In genomic region chr1:52800340-52800740, GRCm38 (mm10) we compare ENCODE assay signal across 10 mouse cellular contexts. TPM values are rescaled to one million over a fixed set of nuclear protein-coding genes. Genes with fewer than 3 reads are reported as not detected.
DNase-seq lines count a peak whose midpoint lies in the region; ATAC-seq and TF ChIP-seq lines count a peak whose summit lies in the region.
"Had no signal": no experiment of that assay in that cellular context is flagged by ENCODE, and none has a peak within 500 bp of the region (broad histone marks: within the 10 kb centered on the region; RNA-seq: fewer than 3 reads in every experiment).

No protein-coding gene starts in this region.

- no peaks in the 10 kb centered on the region for H3K27me3 ChIP-seq in liver, embryonic 14.5 days (ENCODE audit: control insufficient read depth, insufficient read depth, low read length)
- H3K27me3 ChIP-seq in midbrain, embryonic 13.5 days, result no peaks in the 10 kb centered on the region
- no peaks in the 10 kb centered on the region for H3K27me3 ChIP-seq in hindbrain, embryonic 14.5 days (ENCODE audit: control insufficient read depth, insufficient read depth, low read length)
- H3K27me3 ChIP-seq: lung, embryonic 15.5 days had no signal

- WGBS in liver, embryonic 14.5 days (ENCODE audit: insufficient replicate concordance), result 7% methylated on average over 3 of the region's 3 CpGs
- 81% methylated on average over 3 of the region's 3 CpGs for WGBS in midbrain, embryonic 13.5 days
- 76% methylated on average over 3 of the region's 3 CpGs for WGBS in hindbrain, embryonic 14.5 days

- no peaks in the 10 kb centered on the region for H3K36me3 ChIP-seq in liver, embryonic 14.5 days (replicated peaks; ENCODE audit: control insufficient read depth, insufficient read depth, low read depth)
- no peaks in the 10 kb centered on the region for H3K36me3 ChIP-seq in midbrain, embryonic 13.5 days
- peaks cover 11% of the 10 kb centered on the region; the same call in 1 of the 2 replicates for H3K36me3 ChIP-seq in hindbrain, embryonic 14.5 days (replicated peaks; ENCODE audit: control insufficient read depth, insufficient read depth)
- H3K36me3 ChIP-seq: lung, embryonic 15.5 days had no signal

- no peak overlapping the region for H3K4me3 ChIP-seq in gastrocnemius, adult 2 months
- no peak overlapping the region for H3K4me3 ChIP-seq in liver, embryonic 14.5 days (ENCODE audit: insufficient read depth in 1 of 2, low read depth in 2 of 2, low read length in 2 of 2)
- H3K4me3 ChIP-seq in midbrain, embryonic 13.5 days (replicated peaks), result no peak overlapping the region
- no peak overlapping the region for H3K4me3 ChIP-seq in hindbrain, embryonic 14.5 days (replicated peaks; ENCODE audit: low read length)
- H3K4me3 ChIP-seq: erythroblast, embryonic 14.5 days; lung, embryonic 15.5 days had no signal

- H3K4me2 ChIP-seq in liver, embryonic 14.5 days (ENCODE audit: low read depth), result no peak overlapping the region; the same call in 1 of the 2 replicates
- H3K4me2 ChIP-seq in midbrain, embryonic 13.5 days (replicated peaks), result no peak overlapping the region
- no peak overlapping the region for H3K4me2 ChIP-seq in hindbrain, embryonic 14.5 days (replicated peaks)
- H3K4me2 ChIP-seq: lung, embryonic 15.5 days had no signal

- peaks cover 0 to 13% of the 10 kb centered on the region in 2 experiments; a peak in 2 of 4 replicates for H3K4me1 ChIP-seq in liver, embryonic 14.5 days (replicated peaks; ENCODE audit: control insufficient read depth in 2 of 2, insufficient read depth in 2 of 2, low read length in 1 of 2)
- H3K4me1 ChIP-seq in midbrain, embryonic 13.5 days (replicated peaks), result no peaks in the 10 kb centered on the region; the same call in 1 of the 2 replicates
- no peaks in the 10 kb centered on the region for H3K4me1 ChIP-seq in hindbrain, embryonic 14.5 days (replicated peaks; ENCODE audit: control insufficient read depth, insufficient read depth, low read length)

- H3K9me3 ChIP-seq in liver, embryonic 14.5 days (ENCODE audit: control insufficient read depth, low read length), result no peaks in the 10 kb centered on the region
- H3K9me3 ChIP-seq in midbrain, embryonic 13.5 days, result no peaks in the 10 kb centered on the region
- H3K9me3 ChIP-seq in hindbrain, embryonic 14.5 days (ENCODE audit: control insufficient read depth, low read length), result no peaks in the 10 kb centered on the region
- H3K9me3 ChIP-seq: lung, embryonic 15.5 days had no signal

- ATAC-seq in activated CD4-positive, CD25-positive, alpha-beta regulatory T cell, adult 4 months, result peak; percentile 84
- peak; percentile 67; the same call in 1 of the 2 replicates for ATAC-seq in liver, embryonic 14.5 days (ENCODE audit: insufficient read depth)
- no peak for ATAC-seq in midbrain, embryonic 13.5 days
- ATAC-seq in hindbrain, embryonic 14.5 days (ENCODE audit: low FRiP score), result no peak

- DNase-seq in gastrocnemius, adult 2 months, result no peak
- DNase-seq in gastrocnemius, postnatal 36 days, result no peak
- DNase-seq in liver, embryonic 14.5 days (ENCODE audit: low read depth in 3 of 3, low spot score in 3 of 3), result peak; percentile 22 to 50 (median 24)
- DNase-seq in spleen, adult 18-20 months, result peak; percentile 49 to 51
- no peak for DNase-seq in embryo, embryonic 9.5 days (ENCODE audit: extremely low spot score)
- no peak for DNase-seq in hindbrain, embryonic 14.5 days (ENCODE audit: low spot score)

- no peak for TF ChIP-seq CTCF in gastrocnemius, adult 2 months (IDR thresholded peaks at IDR 0.05)
- TF ChIP-seq CTCF in liver, embryonic 14.5 days (IDR thresholded peaks at IDR 0.05; ENCODE audit: low read depth), result no peak

- TF ChIP-seq EP300 in liver, embryonic 14.5 days (IDR thresholded peaks at IDR 0.05; ENCODE audit: low read depth), result 0 out of 2 replicates have a peak, but pooled peaks have one; percentile 9

- H3K9ac ChIP-seq in liver, embryonic 14.5 days (replicated peaks), result no peak overlapping the region
- H3K9ac ChIP-seq in midbrain, embryonic 13.5 days (replicated peaks), result no peak overlapping the region
- no peak overlapping the region for H3K9ac ChIP-seq in hindbrain, embryonic 14.5 days
- H3K9ac ChIP-seq: lung, embryonic 15.5 days had no signal

- intact Hi-C loops in gastrocnemius, adult 2 months (cut with DNase I), result no loop called here
- intact Hi-C loops in gastrocnemius, postnatal 36 days (cut with DNase I), result no loop called here

- H3K27ac ChIP-seq in gastrocnemius, adult 2 months, result peak overlapping the region; percentile 62
- no peak overlapping the region; the same call in 1 of the 2 replicates for H3K27ac ChIP-seq in liver, embryonic 14.5 days
- H3K27ac ChIP-seq in midbrain, embryonic 13.5 days, result no peak overlapping the region
- H3K27ac ChIP-seq in hindbrain, embryonic 14.5 days, result no peak overlapping the region

RNA-seq across cellular contexts. Expression of gene Inpp1, which starts 17.1 kb away (rescaled TPM):
- 1 to 10 TPM; 6.4 to 6.8 TPM for total RNA-seq in gastrocnemius, adult 2 months (2021)
- total RNA-seq in gastrocnemius, postnatal 36 days (2021), result 1 to 10 TPM; 6.6 to 9.0 TPM
- 100 to 1,000 TPM in 1 of 2 experiments, 10 to 100 TPM in 1; 74.0 to 108 TPM for polyA plus RNA-seq in activated CD4-positive, CD25-positive, alpha-beta regulatory T cell, adult 4 months (2017; shearing (Covaris generic))
- polyA plus RNA-seq in liver, embryonic 14.5 days (2012; rRNA removed), result 1.3 and 1.5 TPM in 2 replicates
- polyA plus RNA-seq in liver, embryonic 14.5 days (2014; fragmentation: Nextera tagmentation; extraction: Ambion mirVana), result 1.7 and 1.9 TPM in 2 replicates
- 23.2 and 23.3 TPM in 2 replicates for polyA plus RNA-seq in midbrain, embryonic 13.5 days (2015; fragmentation: Nextera tagmentation; extraction: Ambion mirVana)
- polyA plus RNA-seq in hindbrain, embryonic 14.5 days (2014; fragmentation: Nextera tagmentation; extraction: Ambion mirVana), result 35.1 and 35.7 TPM in 2 replicates

RNA-seq across cellular contexts. Expression of gene Hibch, which starts 44.4 kb away (rescaled TPM):
- 10 to 100 TPM; 32.1 to 44.4 TPM for total RNA-seq in gastrocnemius, adult 2 months (2021)
- total RNA-seq in gastrocnemius, postnatal 36 days (2021), result 10 to 100 TPM; 35.7 to 37.3 TPM
- polyA plus RNA-seq in activated CD4-positive, CD25-positive, alpha-beta regulatory T cell, adult 4 months (2017; shearing (Covaris generic)), result 10 to 100 TPM; 30.2 to 36.1 TPM
- polyA plus RNA-seq in liver, embryonic 14.5 days (2012; rRNA removed), result 7.2 and 10.4 TPM in 2 replicates
- polyA plus RNA-seq in liver, embryonic 14.5 days (2014; fragmentation: Nextera tagmentation; extraction: Ambion mirVana), result 18.5 and 19.0 TPM in 2 replicates
- polyA plus RNA-seq in midbrain, embryonic 13.5 days (2015; fragmentation: Nextera tagmentation; extraction: Ambion mirVana), result 33.8 and 37.6 TPM in 2 replicates
- 28.4 and 32.3 TPM in 2 replicates for polyA plus RNA-seq in hindbrain, embryonic 14.5 days (2014; fragmentation: Nextera tagmentation; extraction: Ambion mirVana)

Comparison
In these comparisons a context has a peak if more than half of its experiments do, and no peak if none do; other contexts are left out.
1. DNase-seq: peak in liver, embryonic 14.5 days (3 of 3) and spleen, adult 18-20 months (2 of 2); none in gastrocnemius, adult 2 months (single experiment), gastrocnemius, postnatal 36 days (0 of 2), embryo, embryonic 9.5 days (single experiment) and hindbrain, embryonic 14.5 days (single experiment).
2. ATAC-seq: peak in activated CD4-positive, CD25-positive, alpha-beta regulatory T cell, adult 4 months (single experiment) and liver, embryonic 14.5 days (single experiment); none in midbrain, embryonic 13.5 days (single experiment) and hindbrain, embryonic 14.5 days (single experiment).